ENCODE assay signal across 8 mouse cellular contexts in the genomic region with DNA sequence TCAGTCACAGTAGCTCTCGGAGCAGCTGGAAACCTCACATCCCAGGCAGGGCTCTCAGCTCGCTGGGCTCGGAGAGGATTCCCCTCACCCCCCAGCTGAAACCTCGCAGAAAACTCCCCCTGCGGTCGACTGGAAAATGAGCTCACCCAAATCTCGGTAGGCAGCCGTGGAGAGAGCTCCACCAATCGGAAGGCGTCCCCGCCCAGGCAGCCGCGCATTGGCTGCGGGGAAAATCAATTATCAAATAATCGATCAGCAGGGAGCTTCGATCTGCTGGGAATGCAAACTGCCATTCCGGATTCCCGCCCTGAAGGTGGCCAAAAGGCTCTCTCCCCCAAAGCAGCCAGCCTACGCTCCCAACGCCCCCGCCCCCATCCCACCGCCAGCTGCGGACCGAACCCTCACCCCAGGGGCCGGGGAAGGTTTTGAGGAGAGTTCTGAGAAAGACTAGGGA. TPM values are rescaled to one million over a fixed set of nuclear protein-coding genes. Genes with fewer than 3 reads are reported as not detected.
DNase-seq lines count a peak whose midpoint lies in the region; ATAC-seq and TF ChIP-seq lines count a peak whose summit lies in the region.

No protein-coding gene starts in this region.

- H3K36me3 ChIP-seq in erythroblast, embryonic 14.5 days (ENCODE audit: control insufficient read depth): no peaks in the 10 kb centered on the region
- peaks cover 7% of the 10 kb centered on the region for H3K36me3 ChIP-seq in heart, embryonic 12.5 days
- H3K36me3 ChIP-seq in kidney, postnatal 0 days (ENCODE audit: insufficient read depth, low read length): 0 out of 2 replicates have a peak, but pooled peaks cover 3% of the 10 kb centered on the region
- no peaks in the 10 kb centered on the region for H3K36me3 ChIP-seq in liver, embryonic 11.5 days (ENCODE audit: control insufficient read depth, insufficient read depth, low read length)
- no peaks in the 10 kb centered on the region for H3K36me3 ChIP-seq in splenic B cell, adult 2 months (ENCODE audit: control insufficient read depth, insufficient read depth, low read length, poor library complexity, severe bottlenecking)

- peak overlapping the region; percentile 80 for H3K4me2 ChIP-seq in heart, embryonic 12.5 days
- peak overlapping the region; percentile 86 for H3K4me2 ChIP-seq in kidney, postnatal 0 days (ENCODE audit: low read length)
- H3K4me2 ChIP-seq in liver, embryonic 11.5 days: peak overlapping the region; percentile 98

- TF ChIP-seq CTCF in kidney, postnatal 0 days (IDR thresholded peaks at IDR 0.05; ENCODE audit: low read depth): peak; percentile 44; the same call in 1 of the 2 replicates

- DNase-seq in fat pad, adult 2 months (ENCODE audit: extremely low read depth, low read depth, low spot score): peak; percentile 52
- DNase-seq in kidney, postnatal 0 days (ENCODE audit: low spot score): peak; percentile 98
- DNase-seq in liver, embryonic 11.5 days (ENCODE audit: low spot score): peak; percentile 85
- peak; percentile 3 for DNase-seq in naive thymus-derived CD4-positive, alpha-beta T cell, adult 2 months (ENCODE audit: low read depth)
- DNase-seq in splenic B cell, adult 2 months (ENCODE audit: low read depth, low spot score): peak; percentile 75

- peak overlapping the region; percentile 55 for H3K4me3 ChIP-seq in erythroblast, embryonic 14.5 days (replicated peaks)
- peak overlapping the region; percentile 68 for H3K4me3 ChIP-seq in heart, embryonic 12.5 days
- H3K4me3 ChIP-seq in kidney, postnatal 0 days (replicated peaks; ENCODE audit: low read depth, low read length): peak overlapping the region; percentile 84
- peak overlapping the region; percentile 70 for H3K4me3 ChIP-seq in liver, embryonic 11.5 days (ENCODE audit: low read depth, low read length)

- peaks cover 2% of the 10 kb centered on the region for H3K4me1 ChIP-seq in erythroblast, embryonic 14.5 days (ENCODE audit: control insufficient read depth)
- H3K4me1 ChIP-seq in heart, embryonic 12.5 days (replicated peaks): peaks cover 20% of the 10 kb centered on the region
- H3K4me1 ChIP-seq in kidney, postnatal 0 days (replicated peaks; ENCODE audit: insufficient read depth, low read length): peaks cover 10% of the 10 kb centered on the region; the same call in 1 of the 2 replicates
- peaks cover 14% of the 10 kb centered on the region for H3K4me1 ChIP-seq in liver, embryonic 11.5 days (replicated peaks; ENCODE audit: control insufficient read depth, insufficient read depth, low read length)

- H3K27ac ChIP-seq in heart, embryonic 12.5 days (ENCODE audit: poor library complexity, severe bottlenecking): peak overlapping the region; percentile 99
- H3K27ac ChIP-seq in kidney, postnatal 0 days: peak overlapping the region; percentile 97
- peak overlapping the region; percentile 96 for H3K27ac ChIP-seq in liver, embryonic 11.5 days (ENCODE audit: low read depth, low read length)

- peaks cover 3% of the 10 kb centered on the region; the same call in 1 of the 2 replicates for H3K9me3 ChIP-seq in erythroblast, embryonic 14.5 days (ENCODE audit: control insufficient read depth, low read length)
- H3K9me3 ChIP-seq in heart, embryonic 12.5 days (replicated peaks): no peaks in the 10 kb centered on the region
- no peaks in the 10 kb centered on the region for H3K9me3 ChIP-seq in kidney, postnatal 0 days (replicated peaks; ENCODE audit: low read length)
- H3K9me3 ChIP-seq in liver, embryonic 11.5 days (ENCODE audit: control insufficient read depth, low read length): no peaks in the 10 kb centered on the region

- WGBS in heart, embryonic 12.5 days: under 1% methylated on average over 25 of the region's 25 CpGs
- WGBS in kidney, postnatal 0 days: under 1% methylated on average over 25 of the region's 25 CpGs
- WGBS in liver, embryonic 11.5 days: 0% methylated on average over 25 of the region's 25 CpGs

- peak overlapping the region; percentile 99 for H3K9ac ChIP-seq in heart, embryonic 12.5 days
- H3K9ac ChIP-seq in kidney, postnatal 0 days (ENCODE audit: low read depth, low read length): peak overlapping the region; percentile 93
- peak overlapping the region; percentile 84 for H3K9ac ChIP-seq in liver, embryonic 11.5 days (ENCODE audit: low read depth, low read length)

- ATAC-seq in erythroblast, adult 5-6 weeks (replicated peaks; ENCODE audit: low FRiP score, poor library complexity, severe bottlenecking): no peak
- peak; percentile 80 for ATAC-seq in heart, embryonic 12.5 days (ENCODE audit: insufficient number of reproducible peaks, low FRiP score)
- ATAC-seq in kidney, postnatal 0 days (replicated peaks; ENCODE audit: low FRiP score, low read depth): peak; percentile 70
- ATAC-seq in liver, embryonic 11.5 days (replicated peaks; ENCODE audit: low FRiP score): peak; percentile 77

- H3K27me3 ChIP-seq in erythroblast, embryonic 14.5 days (ENCODE audit: control insufficient read depth): peaks cover 78% of the 10 kb centered on the region
- no peaks in the 10 kb centered on the region for H3K27me3 ChIP-seq in heart, embryonic 12.5 days (replicated peaks)
- H3K27me3 ChIP-seq in kidney, postnatal 0 days (ENCODE audit: insufficient read depth, low read length): no peaks in the 10 kb centered on the region
- H3K27me3 ChIP-seq in liver, embryonic 11.5 days (replicated peaks; ENCODE audit: control insufficient read depth, insufficient read depth, low read length): no peaks in the 10 kb centered on the region
- peaks cover 3% of the 10 kb centered on the region for H3K27me3 ChIP-seq in splenic B cell, adult 2 months (ENCODE audit: control insufficient read depth, insufficient read depth, low read length, poor library complexity, severe bottlenecking)

RNA-seq across cellular contexts. Expression of gene Meis1, which starts 1.6 kb away (rescaled TPM):
- polyA plus RNA-seq in erythroblast, embryonic 14.5 days (2012): 0.06 and 0.10 TPM in 2 replicates
- total RNA-seq in erythroblast, adult 5-6 weeks (2015; ENCODE audit: low replicate concordance): 0.38 and 2.5 TPM in 2 replicates
- total RNA-seq in erythroblast, adult 5-6 weeks (2017; ENCODE audit: low replicate concordance): 2.4 and 3.3 TPM in 2 replicates
- 75.9 and 81.4 TPM in 2 replicates for polyA plus RNA-seq in heart, embryonic 12.5 days (2016; fragmentation: Nextera tagmentation; extraction: Ambion mirVana)
- polyA plus RNA-seq in kidney, postnatal 0 days (2015; fragmentation: Nextera tagmentation; extraction: Ambion mirVana): 59.0 and 66.7 TPM in 2 replicates
- polyA plus RNA-seq in liver, embryonic 11.5 days (2014; fragmentation: Nextera tagmentation; extraction: Ambion mirVana): 44.7 and 46.6 TPM in 2 replicates

Comparison
In these comparisons a context has a peak if more than half of its experiments do, and no peak if none do; other contexts are left out.
1. DNase-seq: peak in every context shown above with its lines; median percentile 98 in kidney, postnatal 0 days; 85 in liver, embryonic 11.5 days; 75 in splenic B cell, adult 2 months; 52 in fat pad, adult 2 months; 3 in naive thymus-derived CD4-positive, alpha-beta T cell, adult 2 months.
2. RNA of gene Meis1, which starts 1.6 kb away (polyA plus RNA-seq): 75.9 to 81.4 TPM in heart, embryonic 12.5 days, 59.0 to 66.7 TPM in kidney, postnatal 0 days and 44.7 to 46.6 TPM in liver, embryonic 11.5 days; 0.06 to 0.10 TPM in erythroblast, embryonic 14.5 days; every median in the first group is over 10 times any median in the second.
3. Peak in every context shown above with its lines, with median percentiles within 50 percentile points of each other: H3K4me3 ChIP-seq, H3K27ac ChIP-seq, H3K4me2 ChIP-seq and H3K9ac ChIP-seq.